Mouse (Mus musculus): ENCODE results near the gene Kif16b.

GRCm38 (mm10) chr2:142718998-142719397 lies 182.3 kb downstream of the Kif16b start:
- TF ChIP-seq POLR2A (IDR thresholded peaks at IDR 0.05; ENCODE audit: insufficient read depth, low read depth, low read length): no peak
- TF ChIP-seq CTCF (IDR thresholded peaks at IDR 0.05): no peak

All from heart, adult 2 months (tissue).